Mouse (Mus musculus): ENCODE measurements at regions not wholly inside any gene's neighbourhood (a gene's known extent, or its start where the extent isn't known, plus 50 kb on each side); places are given as distances from the start of the nearest gene placed in this dataset.

DNA sequence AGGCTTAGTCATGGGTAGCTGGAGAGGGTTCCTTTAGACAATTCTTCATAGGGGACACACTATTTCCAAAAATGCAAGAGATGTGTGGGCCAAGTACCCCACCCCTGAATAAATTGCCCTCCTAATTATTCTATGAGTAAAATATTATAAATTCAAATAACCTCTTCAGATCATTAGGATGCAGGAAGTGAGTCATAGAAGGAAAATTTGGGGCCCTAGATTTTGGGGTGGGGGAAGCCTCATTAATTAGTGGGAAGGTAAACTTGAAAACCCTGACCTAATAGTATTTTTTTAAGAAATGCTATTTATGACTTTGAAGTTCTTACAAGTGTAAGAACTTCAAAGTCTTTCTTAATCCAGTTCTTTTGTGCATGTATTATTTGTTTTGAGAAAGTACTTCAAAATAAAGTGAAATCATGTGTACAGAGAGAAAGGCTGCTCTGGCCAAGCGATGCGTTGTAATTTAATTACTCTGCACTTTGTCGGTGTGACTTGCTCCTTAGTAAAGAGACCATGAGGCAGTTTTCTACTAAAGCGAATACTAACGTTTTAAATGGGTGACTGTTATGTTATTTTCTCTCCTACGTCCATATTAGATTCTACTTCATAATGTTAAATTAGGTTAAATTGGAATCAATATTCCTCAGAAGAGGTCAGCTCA is 200.6 kb downstream of the Tgfb2 start (continued):
- TF ChIP-seq HCFC1 (IDR thresholded peaks at IDR 0.05; ENCODE audit: low read depth, low read length) (no peak), ZMIZ1 (IDR thresholded peaks at IDR 0.05; ENCODE audit: low read depth, low read length) (no peak), MAFK (IDR thresholded peaks at IDR 0.05; ENCODE audit: borderline replicate concordance, low read depth, low read length) (no peak)

DNA sequence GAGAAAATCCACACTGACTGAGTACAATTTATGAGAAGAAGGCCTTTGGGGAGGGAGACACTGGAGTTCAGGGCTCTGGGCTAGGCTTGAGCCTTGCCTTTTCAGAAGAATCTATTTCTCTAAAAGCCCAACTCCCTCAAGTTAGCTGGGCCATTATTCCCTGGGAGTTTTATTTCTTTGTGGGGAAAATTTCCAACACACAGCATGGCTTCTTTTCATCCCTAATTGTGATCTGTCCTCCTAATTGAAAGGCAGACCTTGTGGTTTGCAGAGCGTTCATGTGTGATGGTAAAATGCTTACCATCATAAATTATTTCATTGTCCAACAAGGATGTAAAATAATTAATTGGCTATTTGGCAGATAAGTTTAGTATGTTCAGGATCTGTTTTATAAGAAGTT is 204.1 kb downstream of the Tgfb2 start:
- TF ChIP-seq EP300 (IDR thresholded peaks at IDR 0.05; ENCODE audit: low read depth in 1 of 2, low read length in 2 of 2) (no peak), MEF2A (IDR thresholded peaks at IDR 0.05; ENCODE audit: extremely low read depth, insufficient replicate concordance, low read depth, low read length, poor library complexity, severe bottlenecking) (no peak), POLR2A (IDR thresholded peaks at IDR 0.05; ENCODE audit: control insufficient read depth in 1 of 2, insufficient read depth in 1 of 2, low read depth in 1 of 2, low read length in 2 of 2, poor library complexity in 1 of 2) (no peak), MXI1 (IDR thresholded peaks at IDR 0.05; ENCODE audit: low read depth, low read length) (no peak), SIN3A (IDR thresholded peaks at IDR 0.05; ENCODE audit: low read length) (no peak), BHLHE40 (IDR thresholded peaks at IDR 0.05; ENCODE audit: borderline replicate concordance, low read depth, low read length) (no peak), MAFK (IDR thresholded peaks at IDR 0.05; ENCODE audit: borderline replicate concordance, low read depth, low read length) (no peak), RCOR1 (IDR thresholded peaks at IDR 0.05; ENCODE audit: low read depth, low read length) (no peak), USF1 (IDR thresholded peaks at IDR 0.05; ENCODE audit: low read depth, low read length) (no peak), MYC (IDR thresholded peaks at IDR 0.05; ENCODE audit: low read depth, low read length) (no peak), UBTF (IDR thresholded peaks at IDR 0.05; ENCODE audit: borderline replicate concordance, insufficient read depth, low read depth, low read length) (no peak)
- H3K27ac ChIP-seq (ENCODE audit: control insufficient read depth, low read depth, low read length) = no peak overlapping the region
- H3K9ac ChIP-seq (ENCODE audit: control insufficient read depth, low read depth, low read length, poor library complexity, severe bottlenecking) = no peak overlapping the region
- H3K27me3 ChIP-seq (ENCODE audit: control insufficient read depth in 1 of 2, insufficient read depth in 2 of 2, low read length in 2 of 2) = no peaks in the 10 kb centered on the region
- H3K4me3 ChIP-seq (ENCODE audit: control insufficient read depth in 1 of 2, insufficient read depth in 1 of 2, low read depth in 2 of 2, low read length in 2 of 2) = no peak overlapping the region
- no peaks in the 10 kb centered on the region for H3K79me2 ChIP-seq (ENCODE audit: control insufficient read depth, insufficient read depth, low read length, poor library complexity)
- no peaks in the 10 kb centered on the region for H3K9me3 ChIP-seq (replicated peaks; ENCODE audit: insufficient read depth, low read length)
- H3K36me3 ChIP-seq (ENCODE audit: control insufficient read depth in 1 of 2, insufficient read depth in 2 of 2, low read length in 2 of 2) = no peaks in the 10 kb centered on the region
- no peaks in the 10 kb centered on the region for H3K4me1 ChIP-seq (ENCODE audit: control insufficient read depth in 1 of 2, insufficient read depth in 2 of 2, low read length in 2 of 2)
- DNase-seq (ENCODE audit: low read depth, low spot score) = no peak

- Histone ChIP-seq H3K27me3 (ENCODE audit: control insufficient read depth in 1 of 2, insufficient read depth in 2 of 2, low read length in 2 of 2) (no peaks in the 10 kb centered on the region), H3K4me3 (ENCODE audit: control insufficient read depth in 1 of 2, insufficient read depth in 1 of 2, low read depth in 2 of 2, low read length in 2 of 2) (no peak overlapping the region), H3K9me3 (replicated peaks; ENCODE audit: insufficient read depth, low read length) (no peaks in the 10 kb centered on the region), H3K27ac (ENCODE audit: control insufficient read depth, low read depth, low read length) (no peak overlapping the region), H3K36me3 (ENCODE audit: control insufficient read depth in 1 of 2, insufficient read depth in 2 of 2, low read length in 2 of 2) (no peaks in the 10 kb centered on the region), H3K4me1 (ENCODE audit: control insufficient read depth in 1 of 2, insufficient read depth in 2 of 2, low read length in 2 of 2) (no peaks in the 10 kb centered on the region), H3K9ac (ENCODE audit: control insufficient read depth, low read depth, low read length, poor library complexity, severe bottlenecking) (no peak overlapping the region), H3K79me2 (ENCODE audit: control insufficient read depth, insufficient read depth, low read length, poor library complexity) (no peaks in the 10 kb centered on the region)
- TF ChIP-seq ZC3H11A (IDR thresholded peaks at IDR 0.05; ENCODE audit: low read depth, low read length) = no peak
- no peak for TF ChIP-seq ETS1 (IDR thresholded peaks at IDR 0.05; ENCODE audit: low read depth, low read length)
- no peak for TF ChIP-seq MYB (IDR thresholded peaks at IDR 0.05; ENCODE audit: low read depth, low read length)
- no peak for TF ChIP-seq POLR2AphosphoS5 (IDR thresholded peaks at IDR 0.05; ENCODE audit: borderline replicate concordance, low read depth, low read length)
- TF ChIP-seq ZKSCAN1 (IDR thresholded peaks at IDR 0.05; ENCODE audit: low read depth, low read length) = no peak
- TF ChIP-seq TBP (IDR thresholded peaks at IDR 0.05; ENCODE audit: low read depth, low read length) = no peak
- TF ChIP-seq E2F4 (IDR thresholded peaks at IDR 0.05; ENCODE audit: borderline replicate concordance, low read depth, low read length) = no peak
- no peak for TF ChIP-seq BHLHE40 (IDR thresholded peaks at IDR 0.05; ENCODE audit: borderline replicate concordance, low read depth, low read length)
- no peak for TF ChIP-seq GABPA (IDR thresholded peaks at IDR 0.05; ENCODE audit: low read depth, low read length)
- no peak for TF ChIP-seq CTCF (IDR thresholded peaks at IDR 0.05 in 2 of 3, conservative IDR thresholded peaks at IDR 0.05 in 1 of 3; ENCODE audit: control insufficient read depth in 1 of 3, insufficient read depth in 1 of 3, low read depth in 2 of 3, low read length in 3 of 3, poor library complexity in 1 of 3, severe bottlenecking in 1 of 3)
- no peak for TF ChIP-seq TAL1 (IDR thresholded peaks at IDR 0.05; ENCODE audit: low read length)
- TF ChIP-seq NELFE (IDR thresholded peaks at IDR 0.05; ENCODE audit: low read depth, low read length) = no peak
- TF ChIP-seq RCOR1 (IDR thresholded peaks at IDR 0.05; ENCODE audit: low read depth, low read length) = no peak
- no peak for TF ChIP-seq USF2 (IDR thresholded peaks at IDR 0.05; ENCODE audit: borderline replicate concordance in 1 of 2, insufficient read depth in 1 of 2, low read depth in 1 of 2, low read length in 2 of 2)
- no peak for TF ChIP-seq KAT2A (conservative IDR thresholded peaks at IDR 0.05; ENCODE audit: low read depth, low read length)
- TF ChIP-seq USF1 (IDR thresholded peaks at IDR 0.05; ENCODE audit: low read depth, low read length) = no peak
- DNase-seq (ENCODE audit: low read depth, low spot score) = no peak
Measured at GRCm38 (mm10) chr1:186497872-186498271, 207.9 kb downstream of the Tgfb2 start.

Data from MEL (cell line).